Mouse (Mus musculus): ENCODE data around the gene Ptpn20. TPM values are rescaled to one million over a fixed set of nuclear protein-coding genes. Genes with fewer than 3 reads are reported as not detected.
A peak's percentile ranks its signal among the peaks of the same experiment; 100 is the strongest.

Ptpn20 gene
- total RNA-seq, 2 experiments from 2014 or later = 0.59 to 0.96 TPM

GRCm38 (mm10) chr14:33634354-33634753, 45.3 kb downstream of the Ptpn20 start:
- Histone ChIP-seq H3K27ac (no peak overlapping the region), H3K4me3 (no peak overlapping the region)
- DNase-seq (ENCODE audit: low spot score in 2 of 2) = no peak
- no peak for TF ChIP-seq CTCF (conservative IDR thresholded peaks at IDR 0.05)

- DNase-seq (ENCODE audit: low spot score in 2 of 2) = no peak
- TF ChIP-seq CTCF (conservative IDR thresholded peaks at IDR 0.05) = no peak
- H3K4me3 ChIP-seq = no peak overlapping the region
- H3K27ac ChIP-seq = no peak overlapping the region
These were observed 45.8 kb downstream of the Ptpn20 start for GRCm38 (mm10) chr14:33634774-33635173.

- Histone ChIP-seq H3K27ac (no peak overlapping the region), H3K4me3 (no peak overlapping the region)
- DNase-seq (ENCODE audit: low spot score in 2 of 2) = peak in 1 of 2 experiments; percentile 18
- peak; percentile 87 for TF ChIP-seq CTCF (conservative IDR thresholded peaks at IDR 0.05)
These were observed 50.4 kb downstream of the Ptpn20 start for GRCm38 (mm10) chr14:33639357-33639756.

- TF ChIP-seq CTCF (conservative IDR thresholded peaks at IDR 0.05) = peak; percentile 62
- DNase-seq (ENCODE audit: low spot score in 2 of 2) = peak; percentile 42 to 43
- Histone ChIP-seq H3K4me3 (no peak overlapping the region), H3K27ac (no peak overlapping the region)
These were observed 61.7 kb downstream of the Ptpn20 start for GRCm38 (mm10) chr14:33650721-33651120.

GRCm38 (mm10) chr14:33657471-33657901, 68.5 kb downstream of the Ptpn20 start:
- H3K4me3 ChIP-seq = no peak overlapping the region
- no peak overlapping the region for H3K27ac ChIP-seq
- TF ChIP-seq CTCF (conservative IDR thresholded peaks at IDR 0.05) = no peak
- no peak for DNase-seq (ENCODE audit: low spot score in 2 of 2)

GRCm38 (mm10) chr14:33658331-33658730, 69.3 kb downstream of the Ptpn20 start:
- H3K4me3 ChIP-seq = no peak overlapping the region
- no peak for TF ChIP-seq CTCF (conservative IDR thresholded peaks at IDR 0.05)
- H3K27ac ChIP-seq = no peak overlapping the region
- no peak for DNase-seq (ENCODE audit: low spot score in 2 of 2)

- no peak overlapping the region for H3K27ac ChIP-seq
- H3K4me3 ChIP-seq = no peak overlapping the region
- no peak for TF ChIP-seq CTCF (conservative IDR thresholded peaks at IDR 0.05)
- DNase-seq (ENCODE audit: low spot score in 2 of 2) = no peak
These were observed 73.1 kb downstream of the Ptpn20 start for GRCm38 (mm10) chr14:33662080-33662479.

- Histone ChIP-seq H3K4me3 (no peak overlapping the region), H3K27ac (no peak overlapping the region)
- DNase-seq (ENCODE audit: low spot score in 2 of 2) = no peak
- no peak for TF ChIP-seq CTCF (conservative IDR thresholded peaks at IDR 0.05)
These were observed 77.3 kb downstream of the Ptpn20 start for GRCm38 (mm10) chr14:33666301-33666700.

GRCm38 (mm10) chr14:33669891-33670290, 80.9 kb downstream of the Ptpn20 start:
- TF ChIP-seq CTCF (conservative IDR thresholded peaks at IDR 0.05) = no peak
- Histone ChIP-seq H3K27ac (no peak overlapping the region), H3K4me3 (no peak overlapping the region)
- no peak for DNase-seq (ENCODE audit: low spot score in 2 of 2)

GRCm38 (mm10) chr14:33673350-33674087, 84.5 kb downstream of the Ptpn20 start:
- no peak overlapping the region for H3K4me3 ChIP-seq
- DNase-seq (ENCODE audit: low spot score in 2 of 2) = peak; percentile 37 to 60
- peak; percentile 94 for TF ChIP-seq CTCF (conservative IDR thresholded peaks at IDR 0.05)
- no peak overlapping the region for H3K27ac ChIP-seq

- no peak overlapping the region for H3K27ac ChIP-seq
- TF ChIP-seq CTCF (conservative IDR thresholded peaks at IDR 0.05) = no peak
- no peak overlapping the region for H3K4me3 ChIP-seq
- no peak for DNase-seq (ENCODE audit: low spot score in 2 of 2)
These were observed 89.0 kb downstream of the Ptpn20 start for GRCm38 (mm10) chr14:33677996-33678395.

GRCm38 (mm10) chr14:33678740-33679139, 89.7 kb downstream of the Ptpn20 start:
- Histone ChIP-seq H3K27ac (no peak overlapping the region), H3K4me3 (no peak overlapping the region)
- TF ChIP-seq CTCF (conservative IDR thresholded peaks at IDR 0.05) = no peak
- no peak for DNase-seq (ENCODE audit: low spot score in 2 of 2)

- TF ChIP-seq CTCF (conservative IDR thresholded peaks at IDR 0.05) = no peak
- DNase-seq (ENCODE audit: low spot score in 2 of 2) = no peak
- H3K4me3 ChIP-seq = no peak overlapping the region
- no peak overlapping the region for H3K27ac ChIP-seq
These were observed 91.6 kb downstream of the Ptpn20 start for GRCm38 (mm10) chr14:33680621-33681020.

- no peak for TF ChIP-seq CTCF (conservative IDR thresholded peaks at IDR 0.05)
- Histone ChIP-seq H3K27ac (no peak overlapping the region), H3K4me3 (no peak overlapping the region)
- no peak for DNase-seq (ENCODE audit: low spot score in 2 of 2)
These were observed 93.8 kb downstream of the Ptpn20 start for GRCm38 (mm10) chr14:33682768-33683167.

Data from layer of hippocampus, adult 2 months (tissue).